Mouse (Mus musculus) C2C12 (cell line): ENCODE measurements around the gene P4ha1. TPM values are rescaled to one million over a fixed set of nuclear protein-coding genes. Genes with fewer than 3 reads are reported as not detected.
"Not testable (repeated sequence)": the region's sequence is repeated elsewhere in the genome, so short reads cannot be mapped to it uniquely, and the experiment has no call there.

Source experiments
- H3K27me3 ChIP-seq: one replicate; pipeline ENCODE4 v1.6.1; 2011; ENCODE audit not compliant: control insufficient read depth, insufficient read depth, insufficient read length
- H3K36me3 ChIP-seq: one replicate; pipeline ENCODE4 v1.6.1; 2011; ENCODE audit not compliant: control insufficient read depth, insufficient read depth
- H3K4me3 ChIP-seq: one replicate; pipeline ENCODE4 v1.5.1; 2011; ENCODE audit warnings: mild to moderate bottlenecking, control low read depth; ENCODE audit not compliant: poor library complexity, insufficient read depth, severe bottlenecking
- H3K79me2 ChIP-seq: one replicate; pipeline ENCODE4 v1.6.1; 2011; ENCODE audit not compliant: control insufficient read depth, insufficient read depth
- H3K79me3 ChIP-seq: one replicate; pipeline ENCODE4 v1.6.1; 2011; ENCODE audit warnings: low read depth, control low read depth
- H3ac ChIP-seq: one replicate; pipeline ENCODE3; 2011; ENCODE audit warnings: low read depth; ENCODE audit not compliant: control insufficient read depth, insufficient read length
- CEBPB ChIP-seq: IDR thresholded peaks from one replicate; pipeline ENCODE4 v1.6.1; 2011; ENCODE audit warnings: low read depth, mild to moderate bottlenecking, control low read depth, moderate library complexity
- CTCF ChIP-seq: IDR thresholded peaks from one replicate; pipeline ENCODE4 v1.5.1; 2011; ENCODE audit not compliant: control insufficient read depth, insufficient read depth, insufficient read length
- FOSL1 ChIP-seq: IDR thresholded peaks from one replicate; pipeline ENCODE4 v1.8.0; 2011; ENCODE audit warnings: mild to moderate bottlenecking, low read length; ENCODE audit not compliant: poor library complexity, insufficient read depth, severe bottlenecking
- MAX ChIP-seq: IDR thresholded peaks from one replicate; pipeline ENCODE4 v1.6.1; 2011; ENCODE audit warnings: mild to moderate bottlenecking, control low read depth
- MYOD1 ChIP-seq: IDR thresholded peaks from one replicate; pipeline ENCODE4 v1.6.1; 2011; ENCODE audit warnings: low read depth; ENCODE audit not compliant: control insufficient read depth, insufficient read length
- MYOG ChIP-seq: IDR thresholded peaks from one replicate; pipeline ENCODE4 v1.6.1; 2011; ENCODE audit not compliant: control insufficient read depth, insufficient read length; ENCODE audit errors: extremely low read depth
- USF1 ChIP-seq: IDR thresholded peaks from one replicate; pipeline ENCODE4 v1.6.1; 2011; ENCODE audit warnings: low read depth, mild to moderate bottlenecking, control low read depth, moderate library complexity
- polyA plus RNA-seq: library from polyadenylated mRNA; unstranded; fragments of >200 nt; fragmentation: generic; extraction: Trizol; gene quantifications from one replicate; pipeline ENCODE4 v1.2.1, GENCODE M21; 2012; ENCODE audit warnings: missing spikeins

Gene P4ha1
- polyA plus RNA-seq, 1 experiment = 26.4 TPM

- no peaks in the 10 kb centered on the region for H3K79me3 ChIP-seq
- TF ChIP-seq MYOD1 (no peak), MAX (no peak), USF1 (no peak), CTCF (no peak), FOSL1 (no peak), CEBPB (no peak), MYOG (no peak)
- H3K4me3 ChIP-seq = no peak overlapping the region
- no peak overlapping the region for H3ac ChIP-seq
- no peaks in the 10 kb centered on the region for H3K79me2 ChIP-seq
- no peaks in the 10 kb centered on the region for H3K36me3 ChIP-seq
- no peaks in the 10 kb centered on the region for H3K27me3 ChIP-seq
These were observed 63.9 kb downstream of the P4ha1 start for GRCm38 (mm10) chr10:59386951-59387350.

- TF ChIP-seq FOSL1 = no peak
- TF ChIP-seq CEBPB = no peak
- no peak for TF ChIP-seq CTCF
- no peak for TF ChIP-seq MYOG
- no peak for TF ChIP-seq MYOD1
- no peak for TF ChIP-seq MAX
- no peak for TF ChIP-seq USF1
- no peak overlapping the region for H3K4me3 ChIP-seq
- H3K36me3 ChIP-seq = no peaks in the 10 kb centered on the region
- no peaks in the 10 kb centered on the region for H3K79me2 ChIP-seq
- no peak overlapping the region for H3ac ChIP-seq
- no peaks in the 10 kb centered on the region for H3K27me3 ChIP-seq
- H3K79me3 ChIP-seq = no peaks in the 10 kb centered on the region
These were observed 66.6 kb downstream of the P4ha1 start for GRCm38 (mm10) chr10:59389652-59390051.

- no peak for TF ChIP-seq MAX
- no peak for TF ChIP-seq MYOG
- no peak for TF ChIP-seq USF1
- no peak for TF ChIP-seq FOSL1
- TF ChIP-seq CEBPB = no peak
- TF ChIP-seq CTCF = no peak
- no peak for TF ChIP-seq MYOD1
- no peak overlapping the region for H3K4me3 ChIP-seq
- H3K79me3 ChIP-seq = no peaks in the 10 kb centered on the region
These were observed 68.8 kb downstream of the P4ha1 start for GRCm38 (mm10) chr10:59391907-59392306.

GRCm38 (mm10) chr10:59395461-59395860 is 72.4 kb downstream of the P4ha1 start, which contains the start of gene Gm10273:
Gm10273 (plus strand) TSS chr10:59395632.
- not testable (repeated sequence) for H3K79me2 ChIP-seq, H3K36me3 ChIP-seq, H3ac ChIP-seq, H3K79me3 ChIP-seq, H3K27me3 ChIP-seq, H3K4me3 ChIP-seq

More at GRCm38 (mm10) chr10:59391907-59392306, 68.8 kb downstream of the P4ha1 start:
- Histone ChIP-seq H3K79me2 (no peaks in the 10 kb centered on the region), H3K27me3 (no peaks in the 10 kb centered on the region), H3K36me3 (no peaks in the 10 kb centered on the region), H3ac (no peak overlapping the region)

- no peaks in the 10 kb centered on the region for H3K36me3 ChIP-seq
- no peak within 1 kb of the TSS for H3K4me3 ChIP-seq
- no peaks in the 10 kb centered on the region for H3K27me3 ChIP-seq
- TF ChIP-seq USF1 = no peak
- no peak for TF ChIP-seq MYOG
- TF ChIP-seq CEBPB = no peak
- no peak for TF ChIP-seq CTCF
- TF ChIP-seq FOSL1 = no peak
- no peak for TF ChIP-seq MAX
- TF ChIP-seq MYOD1 = no peak
- no peak within 1 kb of the TSS for H3ac ChIP-seq
- no peaks in the 10 kb centered on the region for H3K79me2 ChIP-seq
- no peaks in the 10 kb centered on the region for H3K79me3 ChIP-seq
These were observed 80.0 kb downstream of the P4ha1 start, which contains the start of gene Pla2g12b for GRCm38 (mm10) chr10:59402899-59403792. Pla2g12b (plus strand) TSS chr10:59403660.

GRCm38 (mm10) chr10:59403793-59404149 is 80.7 kb downstream of the P4ha1 start:
- no peak for TF ChIP-seq MAX
- no peak for TF ChIP-seq CEBPB
- TF ChIP-seq FOSL1 = no peak
- TF ChIP-seq USF1 = no peak
- no peak for TF ChIP-seq MYOG
- no peak for TF ChIP-seq CTCF
- TF ChIP-seq MYOD1 = no peak
- Histone ChIP-seq H3K27me3 (no peaks in the 10 kb centered on the region), H3K79me2 (no peaks in the 10 kb centered on the region), H3K4me3 (no peak overlapping the region), H3ac (no peak overlapping the region), H3K79me3 (no peaks in the 10 kb centered on the region), H3K36me3 (no peaks in the 10 kb centered on the region)
